In genomic region chr13:102644789-102645551, GRCm38 (mm10) we compare ENCODE assay signal across 8 mouse cellular contexts. TPM values are rescaled to one million over a fixed set of nuclear protein-coding genes. Genes with fewer than 3 reads are reported as not detected.
A peak's percentile ranks its signal among the peaks of the same experiment; 100 is the strongest.
DNase-seq lines count a peak whose midpoint lies in the region; ATAC-seq and TF ChIP-seq lines count a peak whose summit lies in the region.

No protein-coding gene starts in this region.

- intact Hi-C loops in heart, adult 2 months (cut with DNase I) = loop anchor here (10.0 kb wide), 5 partner anchors 130 to 920 kb away; no protein-coding TSS in a partner anchor
- intact Hi-C loops in left cerebral cortex, postnatal 25 days (cut with DNase I) = loop anchor here (5.0 to 10.0 kb wide), 2 partner anchors 730 to 908 kb away; no protein-coding TSS in a partner anchor

- no peaks in the 10 kb centered on the region for H3K79me2 ChIP-seq in heart, adult 2 months (replicated peaks; ENCODE audit: control insufficient read depth, insufficient read depth, low read length)

- no peaks in the 10 kb centered on the region for H3K27me3 ChIP-seq in heart, adult 2 months (ENCODE audit: control insufficient read depth, insufficient read depth, low read length)

- H3K36me3 ChIP-seq in heart, adult 2 months (ENCODE audit: control insufficient read depth, insufficient read depth, low read length) = no peaks in the 10 kb centered on the region

- TF ChIP-seq POLR2A in heart, adult 2 months (IDR thresholded peaks at IDR 0.05; ENCODE audit: insufficient read depth, low read depth, low read length) = no peak

- peak; percentile 73 for DNase-seq in urinary bladder, postnatal 14 days (ENCODE audit: low spot score)
- DNase-seq in urinary bladder, postnatal 10 days (ENCODE audit: low spot score) = no peak
- peak; percentile 79 for DNase-seq in embryo, embryonic 11.5 days (ENCODE audit: low read depth, low spot score)
- peak; percentile 58 to 60 for DNase-seq in heart, adult 2 months
- peak; percentile 53 for DNase-seq in kidney, adult 11 months
- DNase-seq in left cerebral cortex, postnatal 25 days (ENCODE audit: low spot score in 2 of 2) = peak; percentile 88 to 91
- DNase-seq in right cerebral cortex, postnatal 4 days = peak; percentile 72

- ATAC-seq in megakaryocyte-erythroid progenitor cell, adult 5-6 weeks (replicated peaks; ENCODE audit: low FRiP score, low TSS enrichment, poor library complexity, severe bottlenecking) = peak; percentile 78; the same call in 1 of the 2 replicates

- peak overlapping the region; percentile 43 for H3K9ac ChIP-seq in heart, adult 2 months (ENCODE audit: low read depth, low read length)

- 23% methylated on average over 17 of the region's 17 CpGs for WGBS in heart, adult 2 months

- H3K4me3 ChIP-seq in heart, adult 2 months = no peak overlapping the region

- TF ChIP-seq EP300 in heart, adult 2 months (IDR thresholded peaks at IDR 0.05; ENCODE audit: insufficient read depth, low read depth, low read length) = 0 out of 2 replicates have a peak, but pooled peaks have one; percentile 32

- TF ChIP-seq CTCF in heart, adult 2 months (IDR thresholded peaks at IDR 0.05) = peak; percentile 93

- peaks cover 5% of the 10 kb centered on the region for H3K4me1 ChIP-seq in heart, adult 2 months (ENCODE audit: control insufficient read depth, insufficient read depth, low read length)

- H3K27ac ChIP-seq in heart, adult 2 months = peak overlapping the region; percentile 46

RNA-seq across cellular contexts. Expression of gene Cd180, which starts 48.4 kb away (rescaled TPM):
- 1 to 10 TPM in 1 of 2 experiments, under 1 TPM in 1; 0.32 to 1.6 TPM for total RNA-seq in heart, adult 2 months (2021)
- 0.70 and 1.3 TPM in 2 replicates for polyA plus RNA-seq in heart, adult 2 months (2012; rRNA removed)
- 1 to 10 TPM; 2.2 to 2.8 TPM for total RNA-seq in left cerebral cortex, postnatal 25 days (2021)
- 2.5 and 9.3 TPM in 2 replicates for total RNA-seq in megakaryocyte-erythroid progenitor cell, adult 5-6 weeks (2014; fragmentation: Nextera tagmentation)
- total RNA-seq in megakaryocyte-erythroid progenitor cell, adult 5-6 weeks (2017) = 7.0 and 9.9 TPM in 2 replicates
